Comparison of ENCODE assay signal across 8 mouse cellular contexts in genomic region chr1:131137717-131138118, GRCm38 (mm10). TPM values are rescaled to one million over a fixed set of nuclear protein-coding genes. Genes with fewer than 3 reads are reported as not detected.
A peak's percentile ranks its signal among the peaks of the same experiment; 100 is the strongest.
DNase-seq lines count a peak whose midpoint lies in the region; ATAC-seq and TF ChIP-seq lines count a peak whose summit lies in the region.

No protein-coding gene starts in this region.

- H3K9me3 ChIP-seq in neural tube, embryonic 11.5 days (ENCODE audit: control insufficient read depth, low read length): no peaks in the 10 kb centered on the region
- H3K9me3 ChIP-seq in forebrain, postnatal 0 days (ENCODE audit: low read length): no peaks in the 10 kb centered on the region
- H3K9me3 ChIP-seq in liver, embryonic 15.5 days (replicated peaks): no peaks in the 10 kb centered on the region

- peak overlapping the region; percentile 73 for H3K4me2 ChIP-seq in neural tube, embryonic 11.5 days (ENCODE audit: low read depth)
- H3K4me2 ChIP-seq in forebrain, postnatal 0 days (ENCODE audit: low read depth): peak overlapping the region; percentile 73
- H3K4me2 ChIP-seq in liver, embryonic 15.5 days: peak overlapping the region; percentile 90

- H3K4me1 ChIP-seq in neural tube, embryonic 11.5 days (ENCODE audit: control insufficient read depth, insufficient read depth, low read length): peaks cover 4% of the 10 kb centered on the region; the same call in 1 of the 2 replicates
- H3K4me1 ChIP-seq in forebrain, postnatal 0 days (ENCODE audit: insufficient read depth): peaks cover 6% of the 10 kb centered on the region; the same call in 1 of the 2 replicates
- peaks cover 41% of the 10 kb centered on the region for H3K4me1 ChIP-seq in liver, embryonic 15.5 days (replicated peaks)

- ATAC-seq in neural tube, embryonic 11.5 days (ENCODE audit: insufficient read depth, low FRiP score, low TSS enrichment): peak; percentile 88
- ATAC-seq in forebrain, postnatal 0 days: peak; percentile 78
- peak; percentile 77 for ATAC-seq in liver, embryonic 15.5 days (ENCODE audit: insufficient read depth)
- no peak for ATAC-seq in megakaryocyte progenitor cell, adult 5-6 weeks (replicated peaks; ENCODE audit: poor library complexity)

- no peaks in the 10 kb centered on the region for H3K36me3 ChIP-seq in neural tube, embryonic 11.5 days (ENCODE audit: control insufficient read depth, insufficient read depth, low read length)
- H3K36me3 ChIP-seq in forebrain, postnatal 0 days (ENCODE audit: insufficient read depth): no peaks in the 10 kb centered on the region; the same call in 1 of the 2 replicates
- H3K36me3 ChIP-seq in liver, embryonic 15.5 days (replicated peaks): peaks cover 13% of the 10 kb centered on the region

- peak; percentile 33 for DNase-seq in cerebellum, adult 9-10 months
- DNase-seq in cerebellum, adult 8-10 months: no peak
- no peak for DNase-seq in neural tube, embryonic 11.5 days (ENCODE audit: low spot score)
- DNase-seq in neural tube, embryonic 10.5 days (ENCODE audit: extremely low spot score, low spot score): no peak
- DNase-seq in forebrain, postnatal 0 days: peak; percentile 38
- no peak for DNase-seq in layer of hippocampus, postnatal 36 days

- H3K4me3 ChIP-seq in neural tube, embryonic 11.5 days (ENCODE audit: low read depth, low read length): peak overlapping the region; percentile 62
- H3K4me3 ChIP-seq in forebrain, postnatal 0 days (ENCODE audit: low read depth, low read length): peak overlapping the region; percentile 87
- H3K4me3 ChIP-seq in liver, embryonic 15.5 days (replicated peaks): peak overlapping the region; percentile 94

- TF ChIP-seq CTCF in forebrain, postnatal 0 days (IDR thresholded peaks at IDR 0.05; ENCODE audit: low read depth): no peak

- peak overlapping the region; percentile 67 for H3K9ac ChIP-seq in neural tube, embryonic 11.5 days (ENCODE audit: low read length)
- peak overlapping the region; percentile 79 for H3K9ac ChIP-seq in forebrain, postnatal 0 days
- H3K9ac ChIP-seq in liver, embryonic 15.5 days: peak overlapping the region; percentile 89

- H3K27me3 ChIP-seq in neural tube, embryonic 11.5 days (ENCODE audit: control insufficient read depth, insufficient read depth, low read length): no peaks in the 10 kb centered on the region
- H3K27me3 ChIP-seq in forebrain, postnatal 0 days (ENCODE audit: insufficient read depth, low read length): no peaks in the 10 kb centered on the region
- H3K27me3 ChIP-seq in liver, embryonic 15.5 days: no peaks in the 10 kb centered on the region

- WGBS in neural tube, embryonic 11.5 days: under 1% methylated on average over 35 of the region's 36 CpGs
- 3% methylated on average over 33 of the region's 36 CpGs for WGBS in forebrain, postnatal 0 days
- WGBS in liver, embryonic 15.5 days (ENCODE audit: insufficient replicate concordance): 0% methylated on average over 36 of the region's 36 CpGs

- peak overlapping the region; percentile 80 for H3K27ac ChIP-seq in neural tube, embryonic 11.5 days (ENCODE audit: low read depth, low read length)
- H3K27ac ChIP-seq in forebrain, postnatal 0 days (ENCODE audit: low read depth, low read length): peak overlapping the region; percentile 91
- H3K27ac ChIP-seq in liver, embryonic 15.5 days (replicated peaks): peak overlapping the region; percentile 94

RNA-seq across cellular contexts. Expression of gene Dyrk3, which starts 0.4 kb away (rescaled TPM):
- 10.4 and 11.3 TPM in 2 replicates for polyA plus RNA-seq in neural tube, embryonic 11.5 days (2014; fragmentation: Nextera tagmentation; extraction: Ambion mirVana)
- total RNA-seq in forebrain, postnatal 0 days (2014; rRNA removed): 14.3 and 16.9 TPM in 2 replicates
- polyA plus RNA-seq in forebrain, postnatal 0 days (2015; fragmentation: Nextera tagmentation; extraction: Ambion mirVana): 17.7 and 19.1 TPM in 2 replicates
- 16.6 and 18.3 TPM in 2 replicates for polyA plus RNA-seq in liver, embryonic 15.5 days (2015; fragmentation: Nextera tagmentation; extraction: Ambion mirVana)
- total RNA-seq in layer of hippocampus, postnatal 36 days (2021): 10 to 100 TPM; 19.6 to 19.9 TPM
- 6.4 and 7.9 TPM in 2 replicates for total RNA-seq in megakaryocyte progenitor cell, adult 5-6 weeks (2015)
- 4.0 and 5.7 TPM in 2 replicates for total RNA-seq in megakaryocyte progenitor cell, adult 5-6 weeks (2017)

RNA-seq across cellular contexts. Expression of gene Eif2d, which starts 15.3 kb away (rescaled TPM):
- 55.0 and 58.5 TPM in 2 replicates for polyA plus RNA-seq in neural tube, embryonic 11.5 days (2014; fragmentation: Nextera tagmentation; extraction: Ambion mirVana)
- 38.5 and 41.6 TPM in 2 replicates for total RNA-seq in forebrain, postnatal 0 days (2014; rRNA removed)
- polyA plus RNA-seq in forebrain, postnatal 0 days (2015; fragmentation: Nextera tagmentation; extraction: Ambion mirVana): 49.3 and 49.8 TPM in 2 replicates
- polyA plus RNA-seq in liver, embryonic 15.5 days (2015; fragmentation: Nextera tagmentation; extraction: Ambion mirVana): 26.0 and 28.1 TPM in 2 replicates
- 10 to 100 TPM; 36.6 to 41.2 TPM for total RNA-seq in layer of hippocampus, postnatal 36 days (2021)
- 36.9 and 37.6 TPM in 2 replicates for total RNA-seq in megakaryocyte progenitor cell, adult 5-6 weeks (2015)
- total RNA-seq in megakaryocyte progenitor cell, adult 5-6 weeks (2017): 29.7 and 34.0 TPM in 2 replicates

RNA-seq across cellular contexts. Expression of gene Mapkapk2, which starts 40.1 kb away (rescaled TPM):
- 36.5 and 39.7 TPM in 2 replicates for polyA plus RNA-seq in neural tube, embryonic 11.5 days (2014; fragmentation: Nextera tagmentation; extraction: Ambion mirVana)
- total RNA-seq in forebrain, postnatal 0 days (2014; rRNA removed): 47.9 and 57.3 TPM in 2 replicates
- polyA plus RNA-seq in forebrain, postnatal 0 days (2015; fragmentation: Nextera tagmentation; extraction: Ambion mirVana): 18.0 and 18.3 TPM in 2 replicates
- polyA plus RNA-seq in liver, embryonic 15.5 days (2015; fragmentation: Nextera tagmentation; extraction: Ambion mirVana): 13.0 and 15.7 TPM in 2 replicates
- total RNA-seq in layer of hippocampus, postnatal 36 days (2021): 10 to 100 TPM; 26.6 to 32.4 TPM
- 196 and 217 TPM in 2 replicates for total RNA-seq in megakaryocyte progenitor cell, adult 5-6 weeks (2015)
- total RNA-seq in megakaryocyte progenitor cell, adult 5-6 weeks (2017): 196 and 233 TPM in 2 replicates

Comparison
In these comparisons a context has a peak if more than half of its experiments do, and no peak if none do; other contexts are left out.
1. DNase-seq: peak in cerebellum, adult 9-10 months (single experiment) and forebrain, postnatal 0 days (single experiment); none in cerebellum, adult 8-10 months (single experiment), neural tube, embryonic 11.5 days (single experiment), neural tube, embryonic 10.5 days (single experiment) and layer of hippocampus, postnatal 36 days (0 of 2).
2. Peak in every context shown above with its lines, with median percentiles within 50 percentile points of each other: H3K27ac ChIP-seq, H3K4me2 ChIP-seq, H3K4me3 ChIP-seq and H3K9ac ChIP-seq.